Mouse (Mus musculus): ENCODE results near the gene Exoc8.

Exoc8 gene

GRCm38 (mm10) chr8:124897386-124898250 lies at the start of gene Exoc8, which contains the start of gene Sprtn:
Gene Exoc8 (minus strand): TSS chr8:124897705.
Gene Sprtn (plus strand): TSS chr8:124897886.
- peak; percentile 96 for DNase-seq

DNA sequence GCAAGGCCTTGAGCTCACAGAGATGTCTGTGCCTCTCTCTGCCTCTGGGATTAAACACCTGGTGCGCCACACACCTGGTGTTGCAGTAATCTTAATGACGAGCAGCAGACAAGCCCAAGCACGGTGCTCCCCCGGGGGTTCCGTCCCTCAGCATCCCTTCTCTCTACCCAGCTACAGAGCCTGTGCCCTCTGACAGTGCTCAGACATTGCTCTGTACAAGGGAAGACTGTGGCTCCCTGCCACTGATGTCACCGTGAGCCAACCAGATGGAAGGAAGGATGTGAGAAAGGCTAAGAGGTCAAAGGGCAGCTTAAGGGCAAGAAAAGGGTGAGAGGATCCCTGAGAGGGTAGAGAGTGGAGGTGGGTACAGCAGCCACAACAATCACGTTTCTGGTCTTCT lies 46.9 kb upstream of the Exoc8 start:
- peak; percentile 30 for DNase-seq

GRCm38 (mm10) chr8:124943801-124944200 lies 46.3 kb upstream of the Exoc8 start:
- DNase-seq: no peak

GRCm38 (mm10) chr8:124937293-124937692 lies 39.8 kb upstream of the Exoc8 start:
- DNase-seq: no peak

DNA sequence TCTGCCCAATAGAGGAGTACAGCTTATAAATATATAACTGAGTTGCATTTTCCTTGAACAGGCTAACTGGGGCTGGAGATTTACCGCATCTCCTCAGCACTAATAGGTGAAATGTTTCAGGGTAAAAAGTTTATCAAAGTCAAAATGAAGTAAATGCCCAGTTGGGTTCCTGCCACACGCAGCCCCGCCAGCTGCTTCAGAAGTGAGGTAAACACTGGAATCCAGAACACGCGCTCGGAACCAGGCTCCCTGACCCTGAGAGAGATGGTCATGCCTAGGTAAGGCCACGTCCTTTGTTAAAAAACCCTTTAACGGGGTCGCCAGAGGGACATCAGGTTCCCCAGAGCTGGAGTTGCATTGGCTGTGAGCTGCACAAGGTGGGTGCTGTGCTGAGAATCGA lies 39.2 kb upstream of the Exoc8 start:
- DNase-seq: no peak

- DNase-seq: no peak
Measured at GRCm38 (mm10) chr8:124935116-124935515, 37.6 kb upstream of the Exoc8 start.

- no peak for DNase-seq
Measured at GRCm38 (mm10) chr8:124932435-124932834, 34.9 kb upstream of the Exoc8 start.

- no peak for DNase-seq
Measured at GRCm38 (mm10) chr8:124930649-124931048, 33.1 kb upstream of the Exoc8 start.

GRCm38 (mm10) chr8:124930086-124930485 lies 32.6 kb upstream of the Exoc8 start:
- no peak for DNase-seq

- DNase-seq: no peak
Measured at GRCm38 (mm10) chr8:124929006-124929405, 31.5 kb upstream of the Exoc8 start.

GRCm38 (mm10) chr8:124926351-124926771 lies 28.9 kb upstream of the Exoc8 start:
- DNase-seq: no peak

- no peak for DNase-seq
Measured at GRCm38 (mm10) chr8:124925544-124926266, 28.2 kb upstream of the Exoc8 start.

GRCm38 (mm10) chr8:124923971-124924652 lies 26.6 kb upstream of the Exoc8 start:
- no peak for DNase-seq

GRCm38 (mm10) chr8:124922490-124923089 lies 25.1 kb upstream of the Exoc8 start:
- no peak for DNase-seq

DNA sequence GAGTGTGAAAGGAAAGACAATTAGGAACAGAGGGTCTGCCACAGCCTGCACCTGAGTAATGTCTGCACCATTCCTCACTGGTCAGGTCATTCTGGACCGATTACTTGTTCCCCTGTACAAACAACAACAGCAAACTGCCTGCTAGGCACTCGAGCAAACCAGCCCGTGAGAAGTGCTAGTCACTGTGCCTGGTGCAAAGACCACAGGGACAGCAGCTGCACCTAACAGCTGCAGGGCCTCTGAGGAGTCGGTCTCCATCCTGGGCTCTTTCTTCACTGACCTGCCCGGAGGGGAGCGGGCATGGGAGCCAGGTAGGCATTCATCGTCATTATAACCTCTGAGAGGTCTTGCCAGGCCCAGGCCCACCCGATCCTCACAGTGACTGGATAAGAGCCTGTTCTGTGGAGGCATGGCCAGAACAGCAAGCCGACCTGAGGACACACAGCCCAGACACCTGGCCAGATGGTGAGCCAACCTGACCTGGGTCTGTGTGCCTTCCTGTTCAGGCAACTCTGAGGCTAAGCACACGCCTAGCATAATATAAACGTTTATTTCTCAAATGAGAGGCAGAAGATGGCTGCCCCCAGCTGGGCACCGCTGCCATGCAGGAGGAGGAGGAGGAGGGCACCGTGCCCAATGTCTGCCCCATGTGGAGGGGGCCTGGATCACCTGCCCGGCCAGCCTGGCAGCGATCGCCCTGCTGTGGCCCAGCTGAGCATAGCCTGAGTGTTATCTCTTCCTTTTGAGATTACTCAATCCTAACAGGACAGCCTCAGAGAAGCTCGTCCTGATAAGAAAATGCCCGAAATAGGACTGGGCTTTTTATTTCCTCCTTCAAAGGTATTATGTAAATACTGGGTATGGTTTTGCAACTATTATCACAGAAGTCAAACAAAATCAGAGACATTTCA lies 24.1 kb upstream of the Exoc8 start:
- no peak for DNase-seq

- peak; percentile 62 for DNase-seq
Measured at GRCm38 (mm10) chr8:124917741-124918484, 20.4 kb upstream of the Exoc8 start.

DNA sequence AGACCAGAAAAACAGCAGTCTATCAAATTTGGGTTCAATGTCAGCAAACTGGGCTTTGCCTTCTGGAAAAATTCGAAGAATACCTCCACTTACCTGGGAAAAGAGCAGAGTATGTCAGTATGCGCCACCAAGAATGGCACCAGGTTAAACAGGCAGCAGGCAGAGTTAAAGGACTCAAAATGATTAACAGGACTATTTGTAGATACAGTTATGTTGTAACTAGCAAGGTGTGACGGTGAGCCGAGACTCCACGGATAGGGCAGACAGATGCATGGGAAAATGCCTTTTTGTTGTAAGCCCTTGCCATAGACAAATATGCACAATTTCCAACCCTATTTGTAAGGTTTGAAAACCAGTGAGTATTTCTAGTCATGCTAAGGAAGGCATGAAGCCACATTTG lies 16.6 kb upstream of the Exoc8 start:
- DNase-seq: no peak

GRCm38 (mm10) chr8:124911938-124912872 lies 14.7 kb upstream of the Exoc8 start:
- DNase-seq: no peak

GRCm38 (mm10) chr8:124910349-124910748 lies 12.8 kb upstream of the Exoc8 start:
- peak; percentile 90 for DNase-seq

GRCm38 (mm10) chr8:124909936-124910335 lies 12.4 kb upstream of the Exoc8 start:
- peak; percentile 47 for DNase-seq

Data from cerebellum, adult 11-12 months (tissue).